ENCODE assay signal across 14 mouse cellular contexts in genomic region chr9:99183043-99183670, GRCm38 (mm10). TPM values are rescaled to one million over a fixed set of nuclear protein-coding genes. Genes with fewer than 3 reads are reported as not detected.
DNase-seq lines count a peak whose midpoint lies in the region; ATAC-seq and TF ChIP-seq lines count a peak whose summit lies in the region.
"Had no signal": no experiment of that assay in that cellular context is flagged by ENCODE, and none has a peak within 500 bp of the region (broad histone marks: within the 10 kb centered on the region; RNA-seq: fewer than 3 reads in every experiment).

No protein-coding gene starts in this region.

- H3K4me2 ChIP-seq in lung, postnatal 0 days (replicated peaks; ENCODE audit: low read depth, low read length), result no peak overlapping the region
- peak overlapping the region; percentile 58 for H3K4me2 ChIP-seq in liver, embryonic 15.5 days
- H3K4me2 ChIP-seq in stomach, postnatal 0 days (replicated peaks; ENCODE audit: low read depth), result no peak overlapping the region
- H3K4me2 ChIP-seq: intestine, embryonic 15.5 days had no signal

- H3K4me1 ChIP-seq in lung, postnatal 0 days (ENCODE audit: insufficient read depth, low read depth, low read length), result no peaks in the 10 kb centered on the region
- no peaks in the 10 kb centered on the region for H3K4me1 ChIP-seq in lung, adult 2 months (ENCODE audit: control insufficient read depth, insufficient read depth, low read length)
- peaks cover 16% of the 10 kb centered on the region for H3K4me1 ChIP-seq in liver, embryonic 15.5 days (replicated peaks)
- no peaks in the 10 kb centered on the region for H3K4me1 ChIP-seq in stomach, postnatal 0 days (replicated peaks; ENCODE audit: control insufficient read depth, insufficient read depth)
- H3K4me1 ChIP-seq: intestine, embryonic 15.5 days had no signal

- H3K36me3 ChIP-seq in lung, postnatal 0 days (ENCODE audit: insufficient read depth, low read length), result no peaks in the 10 kb centered on the region
- H3K36me3 ChIP-seq in liver, embryonic 15.5 days (replicated peaks), result no peaks in the 10 kb centered on the region
- no peaks in the 10 kb centered on the region for H3K36me3 ChIP-seq in stomach, postnatal 0 days (ENCODE audit: control insufficient read depth, insufficient read depth, low read length)
- H3K36me3 ChIP-seq: intestine, embryonic 15.5 days had no signal

- H3K9me3 ChIP-seq in lung, postnatal 0 days (ENCODE audit: low read length), result no peaks in the 10 kb centered on the region
- H3K9me3 ChIP-seq in liver, embryonic 15.5 days (replicated peaks), result no peaks in the 10 kb centered on the region
- no peaks in the 10 kb centered on the region for H3K9me3 ChIP-seq in stomach, postnatal 0 days (ENCODE audit: control insufficient read depth, low read length)
- H3K9me3 ChIP-seq: intestine, embryonic 15.5 days had no signal

- TF ChIP-seq EP300 in lung, postnatal 0 days (IDR thresholded peaks at IDR 0.05), result no peak
- TF ChIP-seq EP300 in stomach, postnatal 0 days (optimal IDR thresholded peaks at IDR 0.05), result no peak

- DNase-seq in lung, postnatal 0 days (ENCODE audit: low spot score), result peak; percentile 29
- DNase-seq in lung, adult 2 months, result no peak
- peak; percentile 18 for DNase-seq in c-Kit-positive CD71-positive TER-119-positive erythroid progenitor cells, embryonic 14.5 days (ENCODE audit: low spot score)
- DNase-seq in stomach, postnatal 0 days (ENCODE audit: low spot score), result no peak
- no peak for DNase-seq in urinary bladder, postnatal 36 days (ENCODE audit: low spot score in 2 of 2)
- no peak for DNase-seq in urinary bladder, postnatal 25 days (ENCODE audit: low spot score)
- DNase-seq: right cerebral cortex, postnatal 4 days; thymus, adult 2 months had no signal

- H3K27ac ChIP-seq in lung, postnatal 0 days (ENCODE audit: low read length), result no peak overlapping the region
- H3K27ac ChIP-seq in liver, embryonic 15.5 days (replicated peaks), result peak overlapping the region; percentile 61
- no peak overlapping the region for H3K27ac ChIP-seq in stomach, postnatal 0 days (replicated peaks)
- H3K27ac ChIP-seq: intestine, embryonic 15.5 days; left cerebral cortex, adult 2 months had no signal

- no peak for TF ChIP-seq CTCF in lung, postnatal 0 days (IDR thresholded peaks at IDR 0.05)
- TF ChIP-seq CTCF in lung, adult 2 months (IDR thresholded peaks at IDR 0.05; ENCODE audit: insufficient read depth, low read length), result no peak
- TF ChIP-seq CTCF in stomach, postnatal 0 days (IDR thresholded peaks at IDR 0.05; ENCODE audit: low read depth), result no peak

- H3K27me3 ChIP-seq in lung, postnatal 0 days (replicated peaks; ENCODE audit: insufficient read depth, low read length), result no peaks in the 10 kb centered on the region
- H3K27me3 ChIP-seq in liver, embryonic 15.5 days, result no peaks in the 10 kb centered on the region
- H3K27me3 ChIP-seq in stomach, postnatal 0 days (ENCODE audit: control insufficient read depth, insufficient read depth, low read length), result no peaks in the 10 kb centered on the region
- H3K27me3 ChIP-seq: intestine, embryonic 15.5 days had no signal

- no peak for TF ChIP-seq POLR2A in lung, adult 2 months (IDR thresholded peaks at IDR 0.05; ENCODE audit: borderline replicate concordance, extremely low read depth, low read depth, low read length)

- ATAC-seq in lung, postnatal 0 days, result no peak
- no peak for ATAC-seq in liver, embryonic 15.5 days (ENCODE audit: insufficient read depth)
- peak; percentile 35; the same call in 1 of the 2 replicates for ATAC-seq in stomach, postnatal 0 days (ENCODE audit: low FRiP score, low TSS enrichment)
- ATAC-seq: intestine, embryonic 15.5 days had no signal

- WGBS in lung, postnatal 0 days, result 78% methylated on average over 8 of the region's 8 CpGs
- WGBS in lung, adult 2 months, result 66% methylated on average over 8 of the region's 8 CpGs
- WGBS in liver, embryonic 15.5 days (ENCODE audit: insufficient replicate concordance), result 18% methylated on average over 8 of the region's 8 CpGs
- 82% methylated on average over 8 of the region's 8 CpGs for WGBS in stomach, postnatal 0 days

- no peak overlapping the region for H3K4me3 ChIP-seq in lung, postnatal 0 days (ENCODE audit: low read depth, low read length)
- H3K4me3 ChIP-seq in lung, adult 2 months (replicated peaks; ENCODE audit: extremely low read depth, low read depth, low read length), result no peak overlapping the region
- H3K4me3 ChIP-seq in liver, embryonic 15.5 days (replicated peaks), result peak overlapping the region; percentile 21
- H3K4me3 ChIP-seq in stomach, postnatal 0 days (ENCODE audit: low read depth, low read length), result no peak overlapping the region
- H3K4me3 ChIP-seq: intestine, embryonic 15.5 days; left cerebral cortex, adult 2 months had no signal

- no peak overlapping the region for H3K9ac ChIP-seq in lung, postnatal 0 days (replicated peaks; ENCODE audit: low read depth)
- H3K9ac ChIP-seq in liver, embryonic 15.5 days, result no peak overlapping the region
- no peak overlapping the region for H3K9ac ChIP-seq in stomach, postnatal 0 days (ENCODE audit: low read length)
- H3K9ac ChIP-seq: intestine, embryonic 15.5 days had no signal

RNA-seq across cellular contexts. Expression of gene Pik3cb, which starts 42.7 kb away (rescaled TPM):
- polyA plus RNA-seq in lung, postnatal 0 days (2015; fragmentation: Nextera tagmentation; extraction: Ambion mirVana), result 4.1 and 4.5 TPM in 2 replicates
- 6.4 and 11.1 TPM in 2 replicates for polyA plus RNA-seq in lung, adult 2 months (2012; rRNA removed)
- 2.1 and 2.9 TPM in 2 replicates for polyA plus RNA-seq in liver, embryonic 15.5 days (2015; fragmentation: Nextera tagmentation; extraction: Ambion mirVana)
- polyA plus RNA-seq in stomach, postnatal 0 days (2015; fragmentation: Nextera tagmentation; extraction: Ambion mirVana), result 2.6 and 4.0 TPM in 2 replicates

RNA-seq across cellular contexts. Expression of gene Faiml, which starts 53.9 kb away (rescaled TPM):
- not detected in 2 replicates for polyA plus RNA-seq in lung, postnatal 0 days (2015; fragmentation: Nextera tagmentation; extraction: Ambion mirVana)
- not detected in 2 replicates for polyA plus RNA-seq in lung, adult 2 months (2012; rRNA removed)
- not detected in 2 replicates for polyA plus RNA-seq in liver, embryonic 15.5 days (2015; fragmentation: Nextera tagmentation; extraction: Ambion mirVana)
- polyA plus RNA-seq in stomach, postnatal 0 days (2015; fragmentation: Nextera tagmentation; extraction: Ambion mirVana), result not detected in 2 replicates
- polyA plus RNA-seq: forebrain, embryonic 11.5 days; gonadal fat pad, adult 2 months; intestine, embryonic 15.5 days; neural tube, embryonic 14.5 days; thymus, adult 2 months had no signal

Comparison
In these comparisons a context has a peak if more than half of its experiments do, and no peak if none do; other contexts are left out.
1. DNase-seq: peak in lung, postnatal 0 days (single experiment) and c-Kit-positive CD71-positive TER-119-positive erythroid progenitor cells, embryonic 14.5 days (single experiment); none in lung, adult 2 months (single experiment), stomach, postnatal 0 days (single experiment), urinary bladder, postnatal 36 days (0 of 2) and urinary bladder, postnatal 25 days (single experiment).